Mouse (Mus musculus): ENCODE data around the gene Pim3. TPM values are rescaled to one million over a fixed set of nuclear protein-coding genes. Genes with fewer than 3 reads are reported as not detected.

Gene Pim3
- polyA plus RNA-seq, 1 experiment from 2014 or later: 34.5 TPM

DNA sequence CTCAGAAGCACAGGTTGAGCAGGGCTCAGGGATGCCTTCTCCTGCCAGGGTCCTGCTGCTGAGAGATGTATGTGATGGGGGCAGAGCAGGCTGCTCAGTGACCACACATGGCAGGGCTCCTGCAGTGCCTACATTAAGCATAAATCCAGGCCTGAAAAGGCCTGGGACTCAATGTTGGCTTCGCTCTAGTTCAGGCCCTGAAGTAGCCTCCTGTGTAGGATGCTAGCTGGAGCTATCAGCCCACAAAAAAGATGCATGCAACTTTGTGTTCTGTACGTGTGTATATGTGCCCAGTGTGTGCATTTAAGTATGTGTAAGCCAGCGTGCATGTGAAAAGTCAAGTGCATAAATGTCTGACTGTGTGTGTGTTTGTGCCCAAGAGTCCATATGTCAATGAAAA, 12.1 kb downstream of the Pim3 start:
- Histone ChIP-seq H3K27ac (replicated peaks; ENCODE audit: low read depth, low read length) (no peak overlapping the region), H3K4me3 (ENCODE audit: low read depth, low read length) (no peak overlapping the region), H3K9me3 (replicated peaks; ENCODE audit: control insufficient read depth, low read length) (no peaks in the 10 kb centered on the region), H3K36me3 (replicated peaks; ENCODE audit: control insufficient read depth, insufficient read depth, low read depth, low read length) (no peaks in the 10 kb centered on the region), H3K4me1 (ENCODE audit: control insufficient read depth, insufficient read depth, low read length) (no peaks in the 10 kb centered on the region; the same call in 1 of the 2 replicates), H3K27me3 (ENCODE audit: control insufficient read depth, insufficient read depth, low read length) (no peaks in the 10 kb centered on the region), H3K9ac (replicated peaks; ENCODE audit: low read length) (no peak overlapping the region), H3K4me2 (ENCODE audit: low read depth, low read length) (no peak overlapping the region)
- DNase-seq (ENCODE audit: low spot score) (no peak), ATAC-seq (replicated peaks; ENCODE audit: insufficient number of reproducible peaks, low FRiP score, low TSS enrichment, low read depth) (no peak)
- WGBS: 88% methylated on average over 3 of the region's 3 CpGs

DNA sequence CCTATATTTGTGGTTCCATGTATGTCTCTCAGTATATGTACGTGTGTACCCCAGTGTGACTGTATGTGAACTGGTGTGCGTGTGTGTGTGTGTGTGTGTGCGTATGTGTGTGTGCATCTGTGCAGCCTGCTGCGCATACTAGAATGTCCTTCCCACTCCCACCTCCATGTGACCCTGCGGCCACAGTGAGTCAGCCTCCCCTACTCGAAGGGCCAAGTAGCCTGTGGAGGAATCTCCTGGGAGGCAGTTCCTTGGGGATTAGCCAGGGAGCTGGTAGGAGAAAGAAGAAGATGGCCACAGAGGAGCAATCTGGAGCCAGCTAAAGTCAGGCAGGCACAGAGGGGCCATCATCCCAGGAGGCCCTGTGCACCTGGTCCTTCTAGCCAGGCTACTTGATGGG, 12.5 kb downstream of the Pim3 start:
- Histone ChIP-seq H3K4me2 (ENCODE audit: low read depth, low read length) (no peak overlapping the region), H3K4me3 (ENCODE audit: low read depth, low read length) (no peak overlapping the region), H3K9me3 (replicated peaks; ENCODE audit: control insufficient read depth, low read length) (no peaks in the 10 kb centered on the region), H3K27me3 (ENCODE audit: control insufficient read depth, insufficient read depth, low read length) (no peaks in the 10 kb centered on the region), H3K9ac (replicated peaks; ENCODE audit: low read length) (no peak overlapping the region), H3K27ac (replicated peaks; ENCODE audit: low read depth, low read length) (no peak overlapping the region), H3K4me1 (ENCODE audit: control insufficient read depth, insufficient read depth, low read length) (no peaks in the 10 kb centered on the region; the same call in 1 of the 2 replicates), H3K36me3 (replicated peaks; ENCODE audit: control insufficient read depth, insufficient read depth, low read depth, low read length) (no peaks in the 10 kb centered on the region)
- WGBS: 85% methylated on average over 6 of the region's 6 CpGs
- ATAC-seq (replicated peaks; ENCODE audit: insufficient number of reproducible peaks, low FRiP score, low TSS enrichment, low read depth): no peak
- no peak for DNase-seq (ENCODE audit: low spot score)

DNA sequence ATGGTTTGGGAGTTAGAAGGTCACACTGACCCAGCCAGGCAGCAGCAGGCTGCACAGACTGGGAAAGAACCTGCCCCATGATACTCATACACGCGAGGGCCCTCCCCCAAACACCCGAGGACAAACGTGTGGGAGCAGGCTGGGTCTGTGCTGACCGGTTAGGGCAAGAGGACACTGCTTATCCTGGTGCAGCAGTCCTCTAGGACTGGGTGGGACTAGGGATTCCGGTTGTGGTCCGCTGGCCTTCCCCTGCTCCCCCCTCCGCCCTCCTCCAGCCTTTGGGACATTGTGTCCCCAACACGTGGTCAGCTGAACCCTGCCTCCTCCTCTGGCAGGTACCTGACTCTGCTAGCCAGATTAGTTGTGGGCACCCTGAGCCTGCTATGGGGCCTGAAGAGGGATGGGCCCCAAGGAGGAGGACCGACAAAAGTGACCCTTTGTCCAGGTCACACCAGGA, 13.7 kb downstream of the Pim3 start:
- H3K27ac ChIP-seq (replicated peaks; ENCODE audit: low read depth, low read length): no peak overlapping the region
- no peaks in the 10 kb centered on the region for H3K27me3 ChIP-seq (ENCODE audit: control insufficient read depth, insufficient read depth, low read length)
- H3K4me1 ChIP-seq (ENCODE audit: control insufficient read depth, insufficient read depth, low read length): no peaks in the 10 kb centered on the region; the same call in 1 of the 2 replicates
- no peak overlapping the region for H3K9ac ChIP-seq (replicated peaks; ENCODE audit: low read length)
- no peak overlapping the region for H3K4me3 ChIP-seq (ENCODE audit: low read depth, low read length)
- no peak overlapping the region for H3K4me2 ChIP-seq (ENCODE audit: low read depth, low read length)
- no peaks in the 10 kb centered on the region for H3K36me3 ChIP-seq (replicated peaks; ENCODE audit: control insufficient read depth, insufficient read depth, low read depth, low read length)
- ATAC-seq (replicated peaks; ENCODE audit: insufficient number of reproducible peaks, low FRiP score, low TSS enrichment, low read depth) (no peak), DNase-seq (ENCODE audit: low spot score) (no peak)
- no peaks in the 10 kb centered on the region for H3K9me3 ChIP-seq (replicated peaks; ENCODE audit: control insufficient read depth, low read length)
- 34% methylated on average over 10 of the region's 10 CpGs for WGBS

DNA sequence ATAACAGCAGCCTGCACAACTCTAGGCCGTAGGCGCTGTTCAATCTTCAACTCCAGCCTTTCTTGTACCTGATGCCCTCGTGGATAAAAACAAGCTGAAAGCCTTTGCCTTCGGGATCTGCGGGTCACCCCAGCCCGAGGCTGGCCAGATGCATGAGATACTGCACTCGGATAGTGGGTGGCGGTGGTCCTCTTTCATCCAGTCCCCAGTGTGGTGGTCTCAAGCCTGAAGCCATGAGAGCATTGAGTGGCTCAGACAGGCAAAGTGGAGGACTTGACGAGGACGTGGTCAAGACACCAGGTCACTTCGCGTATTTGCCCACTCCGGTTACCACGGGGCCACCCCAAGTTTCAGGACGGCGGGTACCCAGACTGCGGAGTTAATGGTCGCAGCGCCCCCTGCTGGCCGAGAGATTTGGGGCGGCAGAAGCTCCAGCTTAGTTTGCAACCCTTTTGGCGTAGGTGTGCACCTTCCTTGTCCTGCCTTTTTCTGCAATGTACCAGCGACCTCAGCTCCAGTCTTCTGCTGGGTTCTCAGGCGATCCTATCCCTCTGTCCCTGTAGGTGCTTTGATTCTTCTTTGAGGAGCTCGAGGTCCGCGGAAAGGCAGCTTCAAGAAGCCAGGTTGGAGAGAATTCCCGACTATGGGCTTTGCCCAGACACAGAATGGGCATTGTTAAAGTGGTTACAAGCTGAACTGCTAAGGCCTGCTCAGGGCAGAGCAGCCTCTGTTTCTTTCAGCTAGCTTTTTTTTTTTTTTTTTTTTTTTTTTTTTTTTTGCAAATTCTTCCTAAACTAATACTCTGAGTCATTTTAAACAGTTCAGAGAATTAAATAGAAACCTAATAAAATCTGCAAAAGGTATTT, 14.4 kb downstream of the Pim3 start:
- no peaks in the 10 kb centered on the region; the same call in 1 of the 2 replicates for H3K4me1 ChIP-seq (ENCODE audit: control insufficient read depth, insufficient read depth, low read length)
- H3K4me3 ChIP-seq (ENCODE audit: low read depth, low read length): no peak overlapping the region
- 9% methylated on average over 28 of the region's 28 CpGs for WGBS
- peak overlapping the region; percentile 7 for H3K4me2 ChIP-seq (ENCODE audit: low read depth, low read length)
- DNase-seq (ENCODE audit: low spot score) (peak; percentile 85), ATAC-seq (replicated peaks; ENCODE audit: insufficient number of reproducible peaks, low FRiP score, low TSS enrichment, low read depth) (peak; percentile 80)
- no peaks in the 10 kb centered on the region for H3K27me3 ChIP-seq (ENCODE audit: control insufficient read depth, insufficient read depth, low read length)
- no peak overlapping the region for H3K9ac ChIP-seq (replicated peaks; ENCODE audit: low read length)
- H3K36me3 ChIP-seq (replicated peaks; ENCODE audit: control insufficient read depth, insufficient read depth, low read depth, low read length): no peaks in the 10 kb centered on the region
- H3K27ac ChIP-seq (replicated peaks; ENCODE audit: low read depth, low read length): no peak overlapping the region
- H3K9me3 ChIP-seq (replicated peaks; ENCODE audit: control insufficient read depth, low read length): no peaks in the 10 kb centered on the region

DNA sequence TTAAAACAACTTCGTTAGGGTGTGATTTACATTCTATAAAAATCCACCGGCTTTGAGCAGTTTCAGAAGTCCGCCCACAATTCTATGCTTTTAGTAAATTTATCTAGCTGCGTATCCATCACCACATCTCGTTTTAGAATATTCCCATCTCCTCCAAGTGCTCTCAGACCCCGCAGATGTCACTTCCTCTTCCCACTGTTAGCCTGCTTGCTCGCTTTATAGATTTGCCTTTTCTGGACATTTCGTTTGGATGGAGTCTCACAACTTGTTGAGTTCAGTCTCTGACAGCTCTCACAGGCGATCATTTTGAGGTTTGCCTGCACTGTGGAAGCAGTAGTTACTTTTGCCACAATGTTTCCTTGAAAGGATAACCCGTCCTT, 15.0 kb downstream of the Pim3 start:
- Histone ChIP-seq H3K27me3 (ENCODE audit: control insufficient read depth, insufficient read depth, low read length) (no peaks in the 10 kb centered on the region), H3K4me2 (ENCODE audit: low read depth, low read length) (no peak overlapping the region), H3K9me3 (replicated peaks; ENCODE audit: control insufficient read depth, low read length) (no peaks in the 10 kb centered on the region), H3K4me1 (ENCODE audit: control insufficient read depth, insufficient read depth, low read length) (no peaks in the 10 kb centered on the region; the same call in 1 of the 2 replicates), H3K27ac (replicated peaks; ENCODE audit: low read depth, low read length) (no peak overlapping the region), H3K9ac (replicated peaks; ENCODE audit: low read length) (no peak overlapping the region), H3K36me3 (replicated peaks; ENCODE audit: control insufficient read depth, insufficient read depth, low read depth, low read length) (no peaks in the 10 kb centered on the region), H3K4me3 (ENCODE audit: low read depth, low read length) (no peak overlapping the region)
- 79% methylated on average over 10 of the region's 10 CpGs for WGBS
- ATAC-seq (replicated peaks; ENCODE audit: insufficient number of reproducible peaks, low FRiP score, low TSS enrichment, low read depth) (no peak), DNase-seq (ENCODE audit: low spot score) (no peak)

DNA sequence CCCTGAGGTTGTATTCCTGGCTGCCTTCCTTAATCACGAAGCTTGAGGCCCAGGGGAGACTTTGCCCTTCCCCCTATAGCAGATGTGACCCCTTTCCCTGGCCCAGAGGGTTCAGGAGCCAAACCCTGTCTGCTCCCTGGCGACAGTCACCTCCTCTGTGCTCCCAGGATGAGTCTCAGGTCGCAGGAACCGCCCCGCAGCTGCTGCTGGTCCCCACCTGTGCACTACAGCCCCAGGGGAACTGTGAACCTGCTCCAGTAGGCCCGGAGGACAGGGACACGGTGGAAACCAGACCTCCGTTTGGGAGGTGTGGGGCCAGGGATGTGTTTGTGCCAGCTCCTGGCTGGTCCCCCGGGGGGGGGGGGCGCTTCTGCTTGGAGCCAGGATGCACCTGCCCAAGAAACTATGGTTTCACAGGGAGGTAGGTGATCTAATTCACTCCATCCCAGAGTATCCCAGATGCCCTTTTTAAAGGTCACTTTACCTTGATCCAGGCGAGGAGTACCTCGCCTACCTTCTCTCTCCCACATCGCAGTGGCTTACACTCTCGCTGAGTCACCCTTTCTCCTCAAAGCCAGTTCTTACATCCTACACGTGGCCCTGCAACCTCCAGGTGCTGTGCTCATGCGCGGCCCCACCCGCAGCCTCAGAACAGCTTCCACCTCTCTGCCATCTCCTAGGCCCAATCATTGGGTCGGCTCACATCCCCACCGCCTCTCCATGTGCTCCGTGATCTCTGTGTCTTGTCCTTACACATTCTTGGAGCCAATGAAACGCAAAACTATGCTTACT, 19.5 kb downstream of the Pim3 start:
- DNase-seq (ENCODE audit: low spot score) (no peak), ATAC-seq (replicated peaks; ENCODE audit: insufficient number of reproducible peaks, low FRiP score, low TSS enrichment, low read depth) (no peak)
- 59% methylated on average over 22 of the region's 22 CpGs for WGBS
- H3K9me3 ChIP-seq (replicated peaks; ENCODE audit: control insufficient read depth, low read length): no peaks in the 10 kb centered on the region
- no peak overlapping the region for H3K9ac ChIP-seq (replicated peaks; ENCODE audit: low read length)
- no peak overlapping the region for H3K27ac ChIP-seq (replicated peaks; ENCODE audit: low read depth, low read length)
- H3K4me2 ChIP-seq (ENCODE audit: low read depth, low read length): no peak overlapping the region
- H3K27me3 ChIP-seq (ENCODE audit: control insufficient read depth, insufficient read depth, low read length): no peaks in the 10 kb centered on the region
- H3K36me3 ChIP-seq (replicated peaks; ENCODE audit: control insufficient read depth, insufficient read depth, low read depth, low read length): no peaks in the 10 kb centered on the region
- no peaks in the 10 kb centered on the region for H3K4me1 ChIP-seq (ENCODE audit: control insufficient read depth, insufficient read depth, low read length)
- no peak overlapping the region for H3K4me3 ChIP-seq (ENCODE audit: low read depth, low read length)

DNA sequence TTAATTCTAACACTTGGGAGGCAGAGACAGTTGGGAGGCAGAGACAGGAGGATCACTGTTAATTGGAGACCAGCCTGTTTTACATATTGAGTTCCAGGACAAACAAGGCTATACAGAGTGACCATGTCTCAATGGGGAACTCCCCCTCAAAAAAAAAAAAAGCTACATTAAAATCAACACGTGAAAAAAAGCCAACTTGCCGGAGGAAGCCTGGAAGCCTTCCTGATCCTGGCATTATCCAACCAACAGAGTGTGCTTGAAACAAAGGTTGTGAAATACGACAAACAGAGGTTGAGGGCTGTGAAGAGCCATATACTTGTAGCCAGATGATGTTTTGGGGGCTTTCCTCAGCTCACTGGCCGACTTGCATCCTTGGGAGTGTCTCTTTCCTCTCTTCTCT, 20.9 kb downstream of the Pim3 start:
- no peak overlapping the region for H3K27ac ChIP-seq (replicated peaks; ENCODE audit: low read depth, low read length)
- ATAC-seq (replicated peaks; ENCODE audit: insufficient number of reproducible peaks, low FRiP score, low TSS enrichment, low read depth): no peak
- DNase-seq (ENCODE audit: low spot score): no peak
- 69% methylated on average over 4 of the region's 4 CpGs for WGBS
- no peak overlapping the region for H3K4me2 ChIP-seq (ENCODE audit: low read depth, low read length)
- no peaks in the 10 kb centered on the region for H3K4me1 ChIP-seq (ENCODE audit: control insufficient read depth, insufficient read depth, low read length)
- no peaks in the 10 kb centered on the region for H3K36me3 ChIP-seq (replicated peaks; ENCODE audit: control insufficient read depth, insufficient read depth, low read depth, low read length)
- no peaks in the 10 kb centered on the region for H3K27me3 ChIP-seq (ENCODE audit: control insufficient read depth, insufficient read depth, low read length)
- H3K9ac ChIP-seq (replicated peaks; ENCODE audit: low read length): no peak overlapping the region
- H3K9me3 ChIP-seq (replicated peaks; ENCODE audit: control insufficient read depth, low read length): no peaks in the 10 kb centered on the region
- H3K4me3 ChIP-seq (ENCODE audit: low read depth, low read length): no peak overlapping the region

DNA sequence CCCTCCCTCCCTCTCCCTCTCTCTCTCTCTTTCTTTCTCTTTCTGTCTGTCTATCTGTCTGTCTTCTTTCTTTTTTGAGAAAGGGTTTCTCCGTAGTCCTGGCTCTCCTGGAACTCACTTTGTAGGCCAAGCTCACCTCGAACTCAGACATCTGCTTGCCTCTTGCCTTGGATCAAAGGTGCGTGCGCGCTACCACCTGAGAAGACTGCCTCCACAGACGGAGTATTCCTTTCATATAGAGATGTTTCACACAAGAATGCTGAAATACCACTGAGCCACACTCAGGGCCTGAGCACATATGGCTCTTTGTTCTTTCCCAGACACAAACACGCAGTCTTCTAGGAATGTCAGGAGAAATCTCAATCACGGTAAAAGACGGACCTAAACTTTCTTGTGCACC, 21.4 kb downstream of the Pim3 start:
- Histone ChIP-seq H3K9ac (replicated peaks; ENCODE audit: low read length) (no peak overlapping the region), H3K4me2 (ENCODE audit: low read depth, low read length) (no peak overlapping the region), H3K36me3 (replicated peaks; ENCODE audit: control insufficient read depth, insufficient read depth, low read depth, low read length) (no peaks in the 10 kb centered on the region), H3K9me3 (replicated peaks; ENCODE audit: control insufficient read depth, low read length) (no peaks in the 10 kb centered on the region), H3K4me1 (ENCODE audit: control insufficient read depth, insufficient read depth, low read length) (no peaks in the 10 kb centered on the region), H3K4me3 (ENCODE audit: low read depth, low read length) (no peak overlapping the region), H3K27ac (replicated peaks; ENCODE audit: low read depth, low read length) (no peak overlapping the region), H3K27me3 (ENCODE audit: control insufficient read depth, insufficient read depth, low read length) (no peaks in the 10 kb centered on the region)
- WGBS: 89% methylated on average over 9 of the region's 9 CpGs
- no peak for ATAC-seq (replicated peaks; ENCODE audit: insufficient number of reproducible peaks, low FRiP score, low TSS enrichment, low read depth)
- DNase-seq (ENCODE audit: low spot score): no peak

All from embryonic facial prominence, embryonic 11.5 days (tissue).